Mouse (Mus musculus): Measurements from ENCODE around the gene 0610040J01Rik.

DNA sequence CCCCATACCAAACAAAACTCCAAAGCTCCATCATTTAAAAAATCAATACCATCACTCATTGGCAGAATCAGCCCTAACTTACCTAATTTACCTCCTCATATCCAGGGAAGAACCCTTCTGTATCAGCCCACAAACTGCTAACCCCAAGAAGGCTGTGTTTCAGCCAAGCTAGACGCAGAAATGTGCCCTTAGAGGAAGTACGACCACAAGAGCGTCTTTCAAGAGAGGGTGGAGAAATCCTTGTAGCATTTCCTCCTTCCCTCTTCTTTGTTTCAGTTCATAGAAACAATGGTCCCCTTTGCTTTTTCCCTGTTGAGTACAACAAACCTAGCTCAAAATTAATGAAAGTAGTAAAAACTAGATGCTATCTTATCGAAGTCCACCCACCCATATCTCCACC lies 18.9 kb downstream of the 0610040J01Rik start:
- TF ChIP-seq CTCF (IDR thresholded peaks at IDR 0.05 in 2 of 3, conservative IDR thresholded peaks at IDR 0.05 in 1 of 3; ENCODE audit: control insufficient read depth in 1 of 3, insufficient read depth in 1 of 3, low read depth in 2 of 3, low read length in 3 of 3, poor library complexity in 1 of 3, severe bottlenecking in 1 of 3), result no peak
- TF ChIP-seq GATA1 (IDR thresholded peaks at IDR 0.05; ENCODE audit: low read depth, low read length), result no peak
- TF ChIP-seq ZC3H11A (IDR thresholded peaks at IDR 0.05; ENCODE audit: low read depth, low read length), result no peak
- TF ChIP-seq POLR2A (IDR thresholded peaks at IDR 0.05; ENCODE audit: control insufficient read depth in 1 of 2, insufficient read depth in 1 of 2, low read depth in 1 of 2, low read length in 2 of 2, poor library complexity in 1 of 2), result no peak
- no peak for TF ChIP-seq NRF1 (IDR thresholded peaks at IDR 0.05; ENCODE audit: insufficient read depth, low read depth, low read length, poor library complexity, severe bottlenecking)

All from MEL (cell line).